Mouse (Mus musculus): ENCODE data around the gene Sfn. TPM values are rescaled to one million over a fixed set of nuclear protein-coding genes. Genes with fewer than 3 reads are reported as not detected.

Gene Sfn
- polyA plus RNA-seq, 1 experiment from 2014 or later = 21.3 TPM

DNA sequence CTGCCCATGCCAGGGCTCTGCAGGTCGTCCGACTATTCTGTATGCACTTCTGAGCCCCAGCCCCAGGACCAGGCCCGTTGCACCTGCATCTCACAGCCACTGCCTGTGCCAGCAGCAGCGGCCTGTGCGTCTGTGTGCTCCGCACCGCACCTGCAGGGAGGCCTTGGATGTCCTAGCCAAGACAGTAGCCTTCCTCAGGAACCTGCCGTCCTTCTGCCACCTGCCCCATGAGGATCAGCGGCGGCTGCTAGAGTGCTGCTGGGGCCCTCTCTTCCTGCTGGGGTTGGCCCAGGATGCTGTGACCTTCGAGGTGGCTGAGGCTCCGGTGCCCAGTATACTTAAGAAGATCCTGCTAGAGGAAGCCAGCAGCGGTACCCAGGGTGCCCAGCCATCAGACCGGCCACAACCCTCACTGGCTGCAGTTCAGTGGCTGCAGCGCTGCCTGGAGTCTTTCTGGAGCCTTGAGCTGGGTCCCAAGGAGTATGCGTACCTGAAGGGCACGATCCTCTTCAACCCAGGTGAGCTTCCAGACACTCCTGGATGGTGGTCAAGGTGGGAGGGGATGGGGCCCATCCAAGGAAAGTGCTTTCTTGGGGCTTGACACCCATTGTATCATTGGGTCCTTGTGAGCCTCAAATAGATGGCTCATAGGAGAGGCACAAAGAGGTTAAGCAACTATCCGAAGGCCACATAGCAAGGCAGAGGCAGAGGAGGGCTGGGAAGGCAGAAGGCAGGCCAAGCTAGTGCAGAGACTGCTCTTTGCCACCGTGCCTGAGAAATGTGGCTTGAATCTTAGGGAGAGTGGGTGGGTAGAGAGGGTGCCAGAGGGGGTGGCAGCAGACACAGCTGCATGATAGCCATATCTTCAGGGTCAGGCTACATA lies 48.3 kb downstream of the Sfn start:
- Histone ChIP-seq H3K4me2 (ENCODE audit: low read length) (no peak overlapping the region), H3K4me3 (replicated peaks; ENCODE audit: low read depth, low read length) (no peak overlapping the region), H3K27me3 (ENCODE audit: insufficient read depth, low read length) (no peaks in the 10 kb centered on the region), H3K27ac (no peak overlapping the region), H3K36me3 (ENCODE audit: insufficient read depth, low read length) (no peaks in the 10 kb centered on the region), H3K9me3 (replicated peaks; ENCODE audit: low read length) (no peaks in the 10 kb centered on the region), H3K9ac (ENCODE audit: low read depth, low read length) (no peak overlapping the region), H3K4me1 (replicated peaks; ENCODE audit: insufficient read depth, low read length) (no peaks in the 10 kb centered on the region)
- TF ChIP-seq CTCF (IDR thresholded peaks at IDR 0.05; ENCODE audit: low read depth) = no peak
- WGBS = 72% methylated on average over 19 of the region's 19 CpGs
- ATAC-seq (replicated peaks; ENCODE audit: low FRiP score, low read depth) (no peak), DNase-seq (ENCODE audit: low spot score) (no peak)

DNA sequence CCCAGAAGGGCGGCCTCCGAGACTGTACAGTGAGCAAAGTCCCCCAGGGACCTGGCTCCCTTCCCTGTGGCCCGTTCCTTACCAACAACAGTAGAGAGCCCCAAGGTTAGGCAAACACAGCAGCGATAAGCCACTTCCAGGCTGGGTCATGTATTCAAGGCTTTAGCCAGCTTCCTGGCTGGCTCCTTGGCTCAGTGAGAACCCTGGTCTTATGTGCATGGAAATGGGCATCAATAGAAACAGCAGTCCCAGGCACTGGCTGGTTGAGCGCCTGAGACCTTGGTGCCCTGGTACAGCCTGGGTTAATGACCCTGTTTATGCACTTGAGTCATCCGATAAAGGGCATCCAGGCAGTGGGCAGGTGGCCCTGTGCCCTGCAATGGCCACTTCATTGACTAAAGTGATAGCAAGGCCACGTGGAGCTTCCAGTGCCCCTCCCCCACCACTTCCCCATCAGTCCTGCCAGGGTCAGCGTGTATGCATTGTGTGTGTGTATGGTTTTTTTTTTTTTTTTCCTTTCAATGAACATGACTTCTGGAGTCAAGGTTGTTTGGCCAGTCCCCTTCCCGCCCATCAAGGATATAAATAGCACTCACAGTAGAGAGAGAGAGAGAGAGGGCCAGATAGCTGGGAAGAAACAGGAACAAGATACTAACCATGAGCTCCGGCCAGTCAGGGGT lies 49.1 kb downstream of the Sfn start, which contains the start of gene Nr0b2:
Gene Nr0b2, plus strand, starts transcription at position 609 of the 680 bp plus-strand sequence.
- Histone ChIP-seq H3K27me3 (ENCODE audit: insufficient read depth, low read length) (no peaks in the 10 kb centered on the region), H3K36me3 (ENCODE audit: insufficient read depth, low read length) (no peaks in the 10 kb centered on the region), H3K27ac (no peak within 1 kb of the TSS), H3K4me1 (replicated peaks; ENCODE audit: insufficient read depth, low read length) (no peaks in the 10 kb centered on the region), H3K4me3 (replicated peaks; ENCODE audit: low read depth, low read length) (no peak within 1 kb of the TSS), H3K9me3 (replicated peaks; ENCODE audit: low read length) (no peaks in the 10 kb centered on the region), H3K4me2 (ENCODE audit: low read length) (no peak within 1 kb of the TSS), H3K9ac (ENCODE audit: low read depth, low read length) (no peak within 1 kb of the TSS)
- no peak for TF ChIP-seq CTCF (IDR thresholded peaks at IDR 0.05; ENCODE audit: low read depth)
- no peak for ATAC-seq (replicated peaks; ENCODE audit: low FRiP score, low read depth)
- no peak for DNase-seq (ENCODE audit: low spot score)
- 53% methylated on average over 10 of the region's 10 CpGs for WGBS

DNA sequence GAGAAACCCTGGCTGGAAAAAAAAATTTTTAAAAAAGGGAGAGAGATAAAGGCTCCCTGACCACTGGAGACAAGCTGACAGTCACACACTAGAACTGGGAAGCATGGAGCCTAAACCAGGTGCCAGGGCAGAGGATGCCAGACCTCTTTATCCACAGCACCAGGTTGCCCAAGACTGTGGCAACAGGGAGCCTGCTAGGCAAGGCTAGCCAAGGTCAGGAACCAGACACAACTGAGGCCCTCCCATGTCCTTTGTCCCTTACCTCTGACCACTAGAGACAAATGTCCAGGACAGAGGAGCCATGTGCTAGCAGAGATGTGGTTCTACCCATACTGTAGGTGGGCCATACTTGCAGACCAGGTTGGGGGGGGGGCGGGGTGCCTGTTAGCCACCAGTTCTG lies 49.9 kb downstream of the Sfn start:
- Histone ChIP-seq H3K9me3 (replicated peaks; ENCODE audit: low read length) (no peaks in the 10 kb centered on the region), H3K36me3 (ENCODE audit: insufficient read depth, low read length) (no peaks in the 10 kb centered on the region), H3K4me1 (replicated peaks; ENCODE audit: insufficient read depth, low read length) (no peaks in the 10 kb centered on the region), H3K27ac (no peak overlapping the region), H3K9ac (ENCODE audit: low read depth, low read length) (no peak overlapping the region), H3K4me3 (replicated peaks; ENCODE audit: low read depth, low read length) (no peak overlapping the region), H3K4me2 (ENCODE audit: low read length) (no peak overlapping the region), H3K27me3 (ENCODE audit: insufficient read depth, low read length) (no peaks in the 10 kb centered on the region)
- DNase-seq (ENCODE audit: low spot score) (no peak), ATAC-seq (replicated peaks; ENCODE audit: low FRiP score, low read depth) (no peak)
- TF ChIP-seq CTCF (IDR thresholded peaks at IDR 0.05; ENCODE audit: low read depth) = no peak
- WGBS = 58% methylated on average over 1 of the region's 1 CpGs

Small RNA genes lying within 50 kb of the gene (microRNA-seq; reads per million reads assigned to microRNA genes)
- not detected for gene Gm23158

Other genes with a start within 250 kb of the Sfn start
- gene Wdtc1, start 248.7 kb downstream of the Sfn start, polyA plus RNA-seq (2015; fragmentation: Nextera tagmentation; extraction: Ambion mirVana) = 9.9 and 11.2 TPM in 2 replicates
- gene Slc9a1, start 232.5 kb downstream of the Sfn start, polyA plus RNA-seq (2015; fragmentation: Nextera tagmentation; extraction: Ambion mirVana) = 5.7 and 7.1 TPM in 2 replicates
- gene Tent5b, start 122.0 kb downstream of the Sfn start, polyA plus RNA-seq (2015; fragmentation: Nextera tagmentation; extraction: Ambion mirVana) = 2.7 and 2.8 TPM in 2 replicates
- gene Trnp1, start 103.6 kb downstream of the Sfn start, polyA plus RNA-seq (2015; fragmentation: Nextera tagmentation; extraction: Ambion mirVana) = 1.4 and 1.5 TPM in 2 replicates
- 38.6 and 38.7 TPM in 2 replicates for gene Kdf1, start 83.2 kb downstream of the Sfn start, polyA plus RNA-seq (2015; fragmentation: Nextera tagmentation; extraction: Ambion mirVana)
- gene Nudc, start 56.2 kb downstream of the Sfn start, polyA plus RNA-seq (2015; fragmentation: Nextera tagmentation; extraction: Ambion mirVana) = 200 and 219 TPM in 2 replicates
- gene Nr0b2, start 48.8 kb downstream of the Sfn start, polyA plus RNA-seq (2015; fragmentation: Nextera tagmentation; extraction: Ambion mirVana) = 0.75 and 0.83 TPM in 2 replicates
- 7.4 and 8.2 TPM in 2 replicates for gene Gpatch3, start 27.4 kb downstream of the Sfn start, polyA plus RNA-seq (2015; fragmentation: Nextera tagmentation; extraction: Ambion mirVana)
- 17.5 and 19.5 TPM in 2 replicates for gene Gpn2, start 17.8 kb downstream of the Sfn start, polyA plus RNA-seq (2015; fragmentation: Nextera tagmentation; extraction: Ambion mirVana)
- 3.7 and 7.1 TPM in 2 replicates for gene Zdhhc18, start 48.0 kb upstream of the Sfn start, polyA plus RNA-seq (2015; fragmentation: Nextera tagmentation; extraction: Ambion mirVana)
- gene Pigv, start 70.5 kb upstream of the Sfn start, polyA plus RNA-seq (2015; fragmentation: Nextera tagmentation; extraction: Ambion mirVana) = 19.1 and 19.7 TPM in 2 replicates
- gene Arid1a, start 154.6 kb upstream of the Sfn start, polyA plus RNA-seq (2015; fragmentation: Nextera tagmentation; extraction: Ambion mirVana) = 17.9 and 19.3 TPM in 2 replicates